Mouse (Mus musculus) G1E (cell line): ENCODE data around the gene Rpp30.

Experiments
- CTCF ChIP-seq: IDR thresholded peaks from 2 replicates; pipeline ENCODE4 v1.5.1; 2012; ENCODE audit warnings: low read depth, low read length, inconsistent platforms, mixed read lengths
- GATA1 ChIP-seq: IDR thresholded peaks from 2 replicates; pipeline ENCODE4 v1.6.1; 2012; ENCODE audit warnings: borderline replicate concordance, low read length, inconsistent platforms, mixed read lengths
- POLR2AphosphoS5 ChIP-seq: IDR thresholded peaks from 2 replicates; pipeline ENCODE4 v1.6.1; 2012; ENCODE audit warnings: low read depth, low read length, inconsistent platforms; ENCODE audit not compliant: insufficient replicate concordance
- TAL1 ChIP-seq: conservative IDR thresholded peaks from 2 replicates; pipeline ENCODE4 v1.6.1; 2012; ENCODE audit warnings: low read depth, low read length, inconsistent platforms, mixed read lengths

DNA sequence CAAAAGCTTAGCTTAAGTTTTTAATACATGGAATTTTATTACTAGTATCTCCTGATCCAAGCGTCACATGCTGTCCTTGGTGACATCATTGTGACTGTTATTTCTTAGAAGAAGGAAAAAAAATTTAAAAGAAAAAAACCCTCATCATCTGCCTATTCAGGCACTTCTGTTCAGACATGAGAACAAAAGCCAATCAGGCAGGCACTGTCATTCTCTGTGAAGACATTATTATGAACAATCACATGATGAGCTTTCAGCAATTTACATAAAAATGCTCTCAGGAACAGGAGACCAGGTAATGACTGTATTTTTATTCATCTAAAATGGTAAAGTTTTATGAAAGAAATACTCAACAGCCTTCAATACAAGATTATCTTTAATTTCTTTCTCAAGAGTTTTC, 14.7 kb downstream of the Rpp30 start:
- TF ChIP-seq TAL1 (no peak), CTCF (no peak), GATA1 (no peak), POLR2AphosphoS5 (no peak)
